Mouse (Mus musculus) G1E (cell line): ENCODE data around the gene Rpl31. TPM values are rescaled to one million over a fixed set of nuclear protein-coding genes. Genes with fewer than 3 reads are reported as not detected.

Experiments used
- ATAC-seq: 2 replicates; pipeline ENCODE4 v1.8.0; 2016; ENCODE audit warnings: mild to moderate bottlenecking; ENCODE audit not compliant: insufficient number of reproducible peaks, poor library complexity, low FRiP score, severe bottlenecking; ENCODE audit errors: extremely low read depth
- DNase-seq: peaks from one replicate; pipeline ENCODE4 v3.0.0; 2012; ENCODE audit warnings: low spot score
- H3K27me3 ChIP-seq: 2 replicates; pipeline ENCODE4 v1.6.1; 2012; ENCODE audit warnings: mild to moderate bottlenecking, low read length, inconsistent platforms; ENCODE audit not compliant: insufficient read depth
- H3K36me3 ChIP-seq: replicated peaks from 2 replicates; pipeline ENCODE3; 2012; ENCODE audit warnings: mild to moderate bottlenecking, inconsistent platforms
- H3K4me1 ChIP-seq: 2 replicates; pipeline ENCODE4 v1.6.1; 2012; ENCODE audit warnings: low read depth, low read length, inconsistent platforms, mixed read lengths; ENCODE audit not compliant: insufficient read depth
- H3K4me3 ChIP-seq: 2 replicates; pipeline ENCODE4 v1.5.1; 2012; ENCODE audit warnings: low read depth, mild to moderate bottlenecking, inconsistent platforms, low read length, moderate library complexity, mixed read lengths
- H3K9me3 ChIP-seq: replicated peaks from 2 replicates; pipeline ENCODE4 v1.6.1; 2012; ENCODE audit warnings: inconsistent platforms
- CTCF ChIP-seq: IDR thresholded peaks from 2 replicates; pipeline ENCODE4 v1.5.1; 2012; ENCODE audit warnings: low read depth, low read length, inconsistent platforms, mixed read lengths
- GATA1 ChIP-seq: IDR thresholded peaks from 2 replicates; pipeline ENCODE4 v1.6.1; 2012; ENCODE audit warnings: borderline replicate concordance, low read length, inconsistent platforms, mixed read lengths
- GATA2 ChIP-seq: IDR thresholded peaks from 2 replicates; pipeline ENCODE4 v1.6.1; 2012; ENCODE audit warnings: low read depth, low read length, inconsistent platforms, borderline replicate concordance
- POLR2AphosphoS5 ChIP-seq: IDR thresholded peaks from 2 replicates; pipeline ENCODE4 v1.6.1; 2012; ENCODE audit warnings: low read depth, low read length, inconsistent platforms; ENCODE audit not compliant: insufficient replicate concordance
- TAL1 ChIP-seq: conservative IDR thresholded peaks from 2 replicates; pipeline ENCODE4 v1.6.1; 2012; ENCODE audit warnings: low read depth, low read length, inconsistent platforms, mixed read lengths
- polyA plus RNA-seq: library from polyadenylated mRNA; stranded (reverse); fragments of >175 nt; gene quantifications from 2 replicates; pipeline ENCODE4 v1.2.3, GENCODE M21; 2012
- total RNA-seq, 2 experiments: library from RNA; stranded (forward) in 1 of 2; stranded (reverse) in 1 of 2; fragments of 200-1000 nt in 1 of 2; fragments of >200 nt in 1 of 2; fragmentation: Nextera tagmentation in 1 of 2; gene quantifications; 2 replicates each; pipeline ENCODE4 v1.2.3; 2014 to 2017

Rpl31 gene
- total RNA-seq (2014; fragmentation: Nextera tagmentation) (2,463 and 2,512 TPM in 2 replicates), total RNA-seq (2017) (739 and 825 TPM in 2 replicates), polyA plus RNA-seq (438 and 479 TPM in 2 replicates)

DNA sequence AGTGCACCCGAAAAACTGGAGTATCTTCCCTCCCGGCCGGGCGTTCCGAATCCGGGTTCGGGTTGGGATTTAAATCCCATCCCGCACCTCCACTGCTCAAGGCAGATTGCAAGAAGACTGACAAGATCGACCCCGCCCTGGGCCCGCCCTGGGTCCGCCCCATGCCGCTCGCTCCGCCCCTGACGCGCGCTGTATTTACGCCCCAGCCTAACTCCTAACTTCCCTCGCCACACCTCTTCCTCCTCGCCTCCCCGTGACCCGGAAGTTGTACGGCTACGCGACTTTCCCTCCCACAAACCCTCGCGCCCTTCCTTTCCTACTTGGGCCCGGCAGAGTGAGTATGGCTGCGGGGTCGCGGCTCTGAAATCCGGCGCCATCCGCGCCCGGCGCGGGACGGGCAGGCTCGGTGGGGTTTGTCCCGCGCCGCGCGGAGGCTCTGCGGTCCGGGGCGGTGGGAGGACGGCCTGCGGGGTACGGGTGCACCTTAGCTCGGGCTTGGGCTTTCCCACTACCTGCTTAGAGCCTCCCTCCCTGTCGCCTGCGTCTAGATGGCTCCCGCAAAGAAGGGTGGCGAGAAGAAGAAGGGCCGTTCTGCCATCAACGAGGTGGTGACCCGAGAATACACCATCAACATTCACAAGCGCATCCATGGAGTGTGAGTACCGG lies at the start of gene Rpl31:
Gene Rpl31 (plus strand): TSS at position 242 of the 666 bp plus-strand sequence.
- no peaks in the 10 kb centered on the region for H3K9me3 ChIP-seq
- peaks cover 45% of the 10 kb centered on the region for H3K4me1 ChIP-seq
- peak within 1 kb of the TSS; percentile 86 for H3K4me3 ChIP-seq
- peaks cover 24% of the 10 kb centered on the region for H3K27me3 ChIP-seq
- peak; percentile 84 for DNase-seq
- peaks cover 47% of the 10 kb centered on the region for H3K36me3 ChIP-seq
- peak; percentile 98 for ATAC-seq
- TF ChIP-seq GATA1: no peak
- no peak for TF ChIP-seq TAL1
- TF ChIP-seq POLR2AphosphoS5: no peak
- TF ChIP-seq CTCF: no peak
- no peak for TF ChIP-seq GATA2

DNA sequence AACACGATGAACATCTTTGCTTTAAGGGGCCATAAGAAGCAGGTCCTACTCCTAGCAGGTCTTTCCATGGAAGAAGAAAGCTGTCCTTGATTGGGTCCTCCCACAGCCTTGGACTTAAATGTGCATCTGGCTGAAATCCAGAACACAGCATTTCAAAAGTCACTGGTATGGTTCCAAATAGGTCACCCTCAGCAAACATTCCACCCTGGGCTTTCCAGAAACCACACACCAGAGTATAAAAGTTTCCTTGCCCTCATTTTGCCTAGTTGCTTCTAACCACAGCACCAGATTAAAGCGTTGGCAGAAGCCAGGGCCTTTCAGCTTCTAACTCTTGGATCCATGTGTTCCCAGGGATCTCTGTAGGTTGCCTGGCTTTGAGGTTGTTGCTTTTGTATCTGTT lies 49.7 kb upstream of the Rpl31 start:
- DNase-seq (no peak), ATAC-seq (no peak)
- H3K36me3 ChIP-seq: no peaks in the 10 kb centered on the region
- no peak overlapping the region for H3K4me3 ChIP-seq
- no peaks in the 10 kb centered on the region for H3K4me1 ChIP-seq
- no peak for TF ChIP-seq TAL1
- TF ChIP-seq CTCF: no peak
- no peak for TF ChIP-seq GATA1
- H3K27me3 ChIP-seq: peaks cover under 1% of the 10 kb centered on the region; the same call in 1 of the 2 replicates
- no peaks in the 10 kb centered on the region for H3K9me3 ChIP-seq

DNA sequence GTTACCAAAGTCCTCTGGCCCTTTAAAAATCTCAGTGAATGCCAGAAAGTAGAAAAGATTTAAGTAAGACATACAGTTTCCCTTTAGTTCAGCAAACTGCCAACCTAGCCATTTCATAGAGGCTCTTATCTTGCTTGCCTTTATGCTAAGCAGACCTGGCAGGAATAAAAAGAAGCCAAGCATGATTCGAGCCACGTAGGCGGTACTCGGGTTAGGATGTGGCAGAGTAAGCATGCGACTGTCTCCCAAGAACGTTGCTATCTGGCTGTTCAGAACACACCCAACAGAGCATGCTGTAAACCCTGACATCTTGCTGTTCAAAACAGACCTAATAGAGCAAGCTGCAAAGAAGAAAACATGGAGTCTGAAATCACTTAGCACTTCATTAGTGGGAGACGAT lies 48.8 kb upstream of the Rpl31 start:
- Histone ChIP-seq H3K9me3 (no peaks in the 10 kb centered on the region), H3K36me3 (no peaks in the 10 kb centered on the region), H3K4me3 (no peak overlapping the region), H3K4me1 (no peaks in the 10 kb centered on the region), H3K27me3 (peaks cover 6% of the 10 kb centered on the region; the same call in 1 of the 2 replicates)
- TF ChIP-seq TAL1 (no peak), GATA2 (no peak), GATA1 (no peak), CTCF (no peak), POLR2AphosphoS5 (no peak)
- no peak for DNase-seq
- ATAC-seq: no peak

DNA sequence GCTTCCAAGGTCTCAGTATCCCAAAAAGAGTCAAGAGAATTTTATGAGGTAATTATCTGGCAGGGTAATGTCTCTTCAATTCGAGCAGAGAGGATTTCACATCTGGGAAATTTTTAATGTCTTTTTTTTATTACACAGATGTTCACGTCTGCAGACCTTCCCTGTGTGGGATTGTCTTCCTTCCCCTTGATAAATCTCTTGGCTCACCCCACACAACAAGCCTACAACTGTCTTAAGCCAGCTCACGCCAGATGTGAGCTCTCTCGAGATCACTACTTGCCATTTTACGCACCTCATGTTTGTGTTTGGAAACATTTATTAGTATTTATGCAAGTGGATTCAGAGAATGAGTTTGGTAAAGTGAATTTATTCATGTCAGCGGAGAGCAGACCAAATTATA lies 45.7 kb upstream of the Rpl31 start:
- H3K36me3 ChIP-seq: no peaks in the 10 kb centered on the region
- H3K4me1 ChIP-seq: no peaks in the 10 kb centered on the region
- DNase-seq: no peak
- no peak for ATAC-seq
- TF ChIP-seq CTCF: no peak
- TF ChIP-seq GATA2: no peak
- no peak for TF ChIP-seq TAL1
- TF ChIP-seq GATA1: no peak
- TF ChIP-seq POLR2AphosphoS5: no peak
- H3K9me3 ChIP-seq: no peaks in the 10 kb centered on the region
- no peak overlapping the region for H3K4me3 ChIP-seq
- peaks cover 6% of the 10 kb centered on the region; the same call in 1 of the 2 replicates for H3K27me3 ChIP-seq

DNA sequence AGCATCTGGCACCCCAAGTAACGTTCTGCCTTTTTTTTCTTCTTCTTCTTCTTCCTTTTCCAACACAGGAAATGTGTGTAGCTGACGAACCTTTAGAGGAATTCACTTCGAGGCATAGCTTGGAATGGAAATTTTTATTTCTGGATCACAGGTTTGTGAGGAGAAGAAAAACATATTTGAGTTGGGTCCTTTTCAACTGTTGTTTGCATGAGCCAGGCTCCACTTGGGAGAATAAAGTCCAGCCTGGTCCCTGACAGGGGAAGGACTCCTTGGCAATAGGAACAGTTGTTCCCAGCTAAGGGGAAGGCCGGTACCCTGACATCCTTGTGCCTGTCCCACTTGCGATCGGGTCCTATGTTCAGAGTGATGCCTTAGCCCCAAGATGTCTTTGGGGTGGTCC lies 42.4 kb upstream of the Rpl31 start:
- TF ChIP-seq TAL1: no peak
- no peak for TF ChIP-seq CTCF
- TF ChIP-seq POLR2AphosphoS5: no peak
- TF ChIP-seq GATA2: no peak
- no peak for TF ChIP-seq GATA1
- Histone ChIP-seq H3K4me1 (no peaks in the 10 kb centered on the region), H3K27me3 (0 out of 2 replicates have a peak, but pooled peaks cover 10% of the 10 kb centered on the region)

DNA sequence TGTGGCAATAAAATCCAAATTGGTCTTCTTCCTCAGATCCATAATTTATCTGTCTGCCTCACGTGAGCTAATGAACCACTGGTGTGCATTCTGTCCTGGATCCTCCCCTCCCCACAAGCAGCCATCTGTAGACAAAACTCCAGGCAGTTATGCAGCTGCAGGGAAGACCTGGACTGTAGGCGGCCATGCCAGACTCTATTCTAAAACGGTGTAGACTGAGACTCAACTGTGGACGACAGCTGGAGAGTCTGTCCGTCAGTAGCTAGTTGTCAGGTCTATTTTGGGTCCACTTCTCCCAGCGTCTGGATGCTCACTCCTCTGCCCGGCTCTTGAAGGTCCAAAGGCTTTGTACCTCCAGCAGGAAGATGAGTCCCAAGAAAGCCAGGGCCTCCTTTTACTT lies 40.1 kb upstream of the Rpl31 start:
- Histone ChIP-seq H3K9me3 (no peaks in the 10 kb centered on the region), H3K4me1 (no peaks in the 10 kb centered on the region), H3K27me3 (peaks cover 13% of the 10 kb centered on the region), H3K36me3 (no peaks in the 10 kb centered on the region), H3K4me3 (no peak overlapping the region)
- TF ChIP-seq TAL1 (no peak), GATA2 (no peak), CTCF (no peak), GATA1 (no peak), POLR2AphosphoS5 (no peak)
- ATAC-seq (no peak), DNase-seq (no peak)

More for the DNA sequence above, 42.4 kb upstream of the Rpl31 start:
- no peak for DNase-seq
- no peak for ATAC-seq
- no peak overlapping the region for H3K4me3 ChIP-seq
- H3K36me3 ChIP-seq: no peaks in the 10 kb centered on the region
- no peaks in the 10 kb centered on the region for H3K9me3 ChIP-seq
